Comparison of ENCODE assay signal across 8 mouse cellular contexts in the genomic region with DNA sequence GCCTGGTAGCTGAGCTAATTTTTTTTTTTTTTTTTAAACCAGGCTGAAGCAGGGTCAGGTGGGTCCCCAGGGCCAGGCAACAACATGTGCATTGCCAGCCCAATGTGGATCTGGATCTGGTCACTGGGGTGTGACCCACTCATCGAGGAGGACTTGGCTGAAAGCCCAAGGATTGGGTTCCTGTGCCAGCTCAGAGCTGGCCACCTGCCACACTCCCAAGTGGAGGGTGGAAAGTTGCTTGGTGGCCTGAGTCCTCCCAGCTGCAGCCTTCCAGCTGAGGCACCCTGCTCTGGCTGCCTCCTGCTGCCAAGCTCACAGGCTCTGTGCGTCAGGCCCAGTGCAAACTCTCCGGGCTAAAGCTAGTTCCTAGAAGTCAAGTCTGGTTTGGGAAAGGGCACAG. TPM values are rescaled to one million over a fixed set of nuclear protein-coding genes. Genes with fewer than 3 reads are reported as not detected.
A peak's percentile ranks its signal among the peaks of the same experiment; 100 is the strongest.
DNase-seq lines count a peak whose midpoint lies in the region; ATAC-seq and TF ChIP-seq lines count a peak whose summit lies in the region.

No protein-coding gene starts in this region.

- no peaks in the 10 kb centered on the region for H3K36me3 ChIP-seq in hindbrain, postnatal 0 days (ENCODE audit: insufficient read depth, low read length)
- H3K36me3 ChIP-seq in hindbrain, embryonic 14.5 days (replicated peaks; ENCODE audit: control insufficient read depth, insufficient read depth): no peaks in the 10 kb centered on the region
- no peaks in the 10 kb centered on the region for H3K36me3 ChIP-seq in kidney, embryonic 16.5 days (ENCODE audit: insufficient read depth, low read length)
- no peaks in the 10 kb centered on the region for H3K36me3 ChIP-seq in liver, postnatal 0 days (replicated peaks; ENCODE audit: insufficient read depth, low read length)
- no peaks in the 10 kb centered on the region for H3K36me3 ChIP-seq in forebrain, embryonic 10.5 days (replicated peaks)

- no peak overlapping the region for H3K9ac ChIP-seq in hindbrain, postnatal 0 days (replicated peaks; ENCODE audit: low read length)
- H3K9ac ChIP-seq in hindbrain, embryonic 14.5 days: no peak overlapping the region
- no peak overlapping the region for H3K9ac ChIP-seq in kidney, embryonic 16.5 days (replicated peaks; ENCODE audit: low read length)
- H3K9ac ChIP-seq in liver, postnatal 0 days (replicated peaks): no peak overlapping the region

- TF ChIP-seq EP300 in liver, postnatal 0 days (IDR thresholded peaks at IDR 0.05; ENCODE audit: low read depth): no peak

- no peak overlapping the region for H3K4me2 ChIP-seq in hindbrain, postnatal 0 days (ENCODE audit: low read depth, low read length)
- H3K4me2 ChIP-seq in hindbrain, embryonic 14.5 days (replicated peaks): no peak overlapping the region
- H3K4me2 ChIP-seq in kidney, embryonic 16.5 days (replicated peaks; ENCODE audit: low read depth, low read length): no peak overlapping the region
- no peak overlapping the region for H3K4me2 ChIP-seq in liver, postnatal 0 days (ENCODE audit: low read depth, low read length)

- H3K4me1 ChIP-seq in hindbrain, postnatal 0 days (ENCODE audit: insufficient read depth, low read length): peaks cover 13% of the 10 kb centered on the region
- peaks cover 7% of the 10 kb centered on the region for H3K4me1 ChIP-seq in hindbrain, embryonic 14.5 days (replicated peaks; ENCODE audit: control insufficient read depth, insufficient read depth, low read length)
- peaks cover 21% of the 10 kb centered on the region for H3K4me1 ChIP-seq in kidney, embryonic 16.5 days (ENCODE audit: insufficient read depth, low read length)
- H3K4me1 ChIP-seq in liver, postnatal 0 days (ENCODE audit: insufficient read depth): peaks cover 9% of the 10 kb centered on the region; the same call in 1 of the 2 replicates
- H3K4me1 ChIP-seq in forebrain, embryonic 10.5 days: peaks cover 19% of the 10 kb centered on the region

- no peak for ATAC-seq in hindbrain, postnatal 0 days
- ATAC-seq in hindbrain, embryonic 14.5 days (ENCODE audit: low FRiP score): no peak
- peak; percentile 43 for ATAC-seq in kidney, embryonic 16.5 days (ENCODE audit: low FRiP score, low TSS enrichment)
- ATAC-seq in liver, postnatal 0 days: no peak

- peak; percentile 57 for DNase-seq in hindbrain, postnatal 0 days (ENCODE audit: low spot score)
- no peak for DNase-seq in hindbrain, embryonic 14.5 days (ENCODE audit: low spot score)
- peak; percentile 43 for DNase-seq in cerebellum, adult 8-10 months
- peak; percentile 63 for DNase-seq in ovary, postnatal 14 days (ENCODE audit: low spot score)
- DNase-seq in left cerebral cortex, adult 11 months (ENCODE audit: low spot score): no peak
- DNase-seq in liver, postnatal 0 days: no peak
- no peak for DNase-seq in forebrain, embryonic 10.5 days (ENCODE audit: extremely low spot score, low spot score)

- H3K9me3 ChIP-seq in hindbrain, postnatal 0 days (ENCODE audit: low read length): no peaks in the 10 kb centered on the region
- H3K9me3 ChIP-seq in hindbrain, embryonic 14.5 days (ENCODE audit: control insufficient read depth, low read length): no peaks in the 10 kb centered on the region
- no peaks in the 10 kb centered on the region for H3K9me3 ChIP-seq in kidney, embryonic 16.5 days (ENCODE audit: low read length)
- no peaks in the 10 kb centered on the region for H3K9me3 ChIP-seq in liver, postnatal 0 days (ENCODE audit: low read length)
- H3K9me3 ChIP-seq in forebrain, embryonic 10.5 days: no peaks in the 10 kb centered on the region

- TF ChIP-seq CTCF in hindbrain, postnatal 0 days (IDR thresholded peaks at IDR 0.05; ENCODE audit: low read depth): no peak
- no peak for TF ChIP-seq CTCF in liver, postnatal 0 days (IDR thresholded peaks at IDR 0.05; ENCODE audit: low read depth)

- WGBS in hindbrain, postnatal 0 days: 28% methylated on average over 3 of the region's 3 CpGs
- 56% methylated on average over 3 of the region's 3 CpGs for WGBS in hindbrain, embryonic 14.5 days
- WGBS in kidney, embryonic 16.5 days: 48% methylated on average over 3 of the region's 3 CpGs
- WGBS in liver, postnatal 0 days (ENCODE audit: insufficient replicate concordance): 42% methylated on average over 3 of the region's 3 CpGs
- WGBS in forebrain, embryonic 10.5 days: 89% methylated on average over 3 of the region's 3 CpGs

- no peak overlapping the region for H3K4me3 ChIP-seq in hindbrain, postnatal 0 days (ENCODE audit: low read length)
- no peak overlapping the region for H3K4me3 ChIP-seq in hindbrain, embryonic 14.5 days (replicated peaks; ENCODE audit: low read length)
- no peak overlapping the region for H3K4me3 ChIP-seq in kidney, embryonic 16.5 days (ENCODE audit: low read length)
- H3K4me3 ChIP-seq in liver, postnatal 0 days (ENCODE audit: low read depth, low read length): no peak overlapping the region
- no peak overlapping the region for H3K4me3 ChIP-seq in forebrain, embryonic 10.5 days

- H3K27me3 ChIP-seq in hindbrain, postnatal 0 days (ENCODE audit: insufficient read depth, low read length): peaks cover 23% of the 10 kb centered on the region; the same call in 1 of the 2 replicates
- H3K27me3 ChIP-seq in hindbrain, embryonic 14.5 days (ENCODE audit: control insufficient read depth, insufficient read depth, low read length): peaks cover 43% of the 10 kb centered on the region
- peaks cover 25% of the 10 kb centered on the region for H3K27me3 ChIP-seq in kidney, embryonic 16.5 days (ENCODE audit: insufficient read depth, low read length)
- peaks cover 53% of the 10 kb centered on the region for H3K27me3 ChIP-seq in liver, postnatal 0 days (ENCODE audit: insufficient read depth, low read length)
- peaks cover 74% of the 10 kb centered on the region for H3K27me3 ChIP-seq in forebrain, embryonic 10.5 days (ENCODE audit: poor library complexity, severe bottlenecking)

- no peak overlapping the region for H3K27ac ChIP-seq in hindbrain, postnatal 0 days
- no peak overlapping the region for H3K27ac ChIP-seq in hindbrain, embryonic 14.5 days
- H3K27ac ChIP-seq in kidney, embryonic 16.5 days (ENCODE audit: low read length): no peak overlapping the region
- H3K27ac ChIP-seq in liver, postnatal 0 days (ENCODE audit: low read depth): no peak overlapping the region
- H3K27ac ChIP-seq in forebrain, embryonic 10.5 days: no peak overlapping the region

RNA-seq across cellular contexts. Expression of gene Rasd2, which starts 2.3 kb away (rescaled TPM):
- total RNA-seq in hindbrain, postnatal 0 days (2014; rRNA removed): 7.2 and 9.5 TPM in 2 replicates
- 3.6 TPM in 2 replicates for polyA plus RNA-seq in hindbrain, postnatal 0 days (2015; fragmentation: Nextera tagmentation; extraction: Ambion mirVana)
- 4.6 TPM in 2 replicates for polyA plus RNA-seq in hindbrain, embryonic 14.5 days (2014; fragmentation: Nextera tagmentation; extraction: Ambion mirVana)
- 2.1 and 2.3 TPM in 2 replicates for polyA plus RNA-seq in kidney, embryonic 16.5 days (2015; fragmentation: Nextera tagmentation; extraction: Ambion mirVana)
- polyA plus RNA-seq in liver, postnatal 0 days (2015; fragmentation: Nextera tagmentation; extraction: Ambion mirVana): 0.09 TPM in 2 replicates
- polyA plus RNA-seq in forebrain, embryonic 10.5 days (2016; fragmentation: Nextera tagmentation; extraction: Ambion mirVana): 0.11 and 0.28 TPM in 2 replicates

Comparison
In these comparisons a context has a peak if more than half of its experiments do, and no peak if none do; other contexts are left out.
1. DNase-seq: peak in hindbrain, postnatal 0 days (single experiment), cerebellum, adult 8-10 months (single experiment) and ovary, postnatal 14 days (single experiment); none in hindbrain, embryonic 14.5 days (single experiment), left cerebral cortex, adult 11 months (single experiment), liver, postnatal 0 days (single experiment) and forebrain, embryonic 10.5 days (single experiment).